26 mouse cellular contexts compared by ENCODE assay signal in genomic region chr7:137000703-137001102, GRCm38 (mm10).
DNase-seq lines count a peak whose midpoint lies in the region; ATAC-seq and TF ChIP-seq lines count a peak whose summit lies in the region.
"Had no signal": no experiment of that assay in that cellular context is flagged by ENCODE, and none has a peak within 500 bp of the region (broad histone marks: within the 10 kb centered on the region; RNA-seq: fewer than 3 reads in every experiment).

No protein-coding gene starts in this region.

- no peak overlapping the region for H3K4me3 ChIP-seq in hindbrain, embryonic 12.5 days
- no peak overlapping the region for H3K4me3 ChIP-seq in hindbrain, embryonic 16.5 days (ENCODE audit: low read length)
- H3K4me3 ChIP-seq in limb, embryonic 14.5 days (replicated peaks; ENCODE audit: low read length): no peak overlapping the region
- no peak overlapping the region for H3K4me3 ChIP-seq in limb, embryonic 10.5 days
- no peak overlapping the region for H3K4me3 ChIP-seq in embryonic facial prominence, embryonic 12.5 days
- H3K4me3 ChIP-seq in embryonic facial prominence, embryonic 15.5 days (replicated peaks): no peak overlapping the region
- H3K4me3 ChIP-seq: forebrain, embryonic 10.5 days; heart, embryonic 13.5 days; hindbrain, embryonic 15.5 days; left cerebral cortex, adult 2 months; midbrain, embryonic 10.5 days had no signal

- H3K9me3 ChIP-seq in hindbrain, embryonic 12.5 days (replicated peaks): no peaks in the 10 kb centered on the region
- no peaks in the 10 kb centered on the region for H3K9me3 ChIP-seq in hindbrain, embryonic 16.5 days (ENCODE audit: control insufficient read depth, low read length)
- no peaks in the 10 kb centered on the region for H3K9me3 ChIP-seq in limb, embryonic 14.5 days (ENCODE audit: control insufficient read depth, low read length)
- H3K9me3 ChIP-seq in limb, embryonic 10.5 days (replicated peaks): no peaks in the 10 kb centered on the region
- no peaks in the 10 kb centered on the region for H3K9me3 ChIP-seq in embryonic facial prominence, embryonic 12.5 days
- no peaks in the 10 kb centered on the region for H3K9me3 ChIP-seq in embryonic facial prominence, embryonic 15.5 days (replicated peaks)
- H3K9me3 ChIP-seq: forebrain, embryonic 10.5 days; heart, embryonic 13.5 days; hindbrain, embryonic 15.5 days; midbrain, embryonic 10.5 days had no signal

- TF ChIP-seq POLR2A in limb, embryonic 14.5 days (IDR thresholded peaks at IDR 0.05; ENCODE audit: borderline replicate concordance, extremely low read depth, insufficient read depth, insufficient read length): no peak

- 0 out of 2 replicates have a peak overlapping the region, but pooled peaks have one; percentile 24 for H3K27ac ChIP-seq in hindbrain, embryonic 12.5 days
- H3K27ac ChIP-seq in hindbrain, embryonic 16.5 days (ENCODE audit: low read depth, low read length): no peak overlapping the region
- no peak overlapping the region for H3K27ac ChIP-seq in limb, embryonic 14.5 days (replicated peaks; ENCODE audit: low read depth, low read length)
- no peak overlapping the region for H3K27ac ChIP-seq in limb, embryonic 10.5 days
- no peak overlapping the region for H3K27ac ChIP-seq in embryonic facial prominence, embryonic 12.5 days
- H3K27ac ChIP-seq in embryonic facial prominence, embryonic 15.5 days (replicated peaks): no peak overlapping the region
- H3K27ac ChIP-seq: forebrain, embryonic 10.5 days; heart, embryonic 13.5 days; hindbrain, embryonic 15.5 days; left cerebral cortex, adult 2 months; midbrain, embryonic 10.5 days; stomach, postnatal 0 days had no signal

- peak; percentile 50 for ATAC-seq in hindbrain, embryonic 12.5 days (ENCODE audit: low FRiP score)
- no peak for ATAC-seq in hindbrain, embryonic 16.5 days
- ATAC-seq in limb, embryonic 14.5 days (ENCODE audit: low FRiP score, low read depth): peak; percentile 53; the same call in 1 of the 2 replicates
- ATAC-seq in embryonic facial prominence, embryonic 12.5 days (ENCODE audit: insufficient number of reproducible peaks, insufficient read depth, low FRiP score, low TSS enrichment): peak; percentile 35; the same call in 1 of the 2 replicates
- peak; percentile 63; the same call in 1 of the 2 replicates for ATAC-seq in embryonic facial prominence, embryonic 15.5 days (ENCODE audit: insufficient number of reproducible peaks, low FRiP score, low TSS enrichment, low read depth)
- no peak for ATAC-seq in megakaryocyte, adult 5-6 weeks (ENCODE audit: poor library complexity, severe bottlenecking)
- ATAC-seq: forebrain, embryonic 16.5 days had no signal

- H3K4me1 ChIP-seq in hindbrain, embryonic 12.5 days: peaks cover 32% of the 10 kb centered on the region
- peaks cover 6% of the 10 kb centered on the region for H3K4me1 ChIP-seq in hindbrain, embryonic 16.5 days (ENCODE audit: control insufficient read depth, insufficient read depth, low read depth, low read length)
- peaks cover 18% of the 10 kb centered on the region for H3K4me1 ChIP-seq in limb, embryonic 14.5 days (ENCODE audit: control insufficient read depth, insufficient read depth, low read length)
- H3K4me1 ChIP-seq in limb, embryonic 10.5 days: peaks cover 23% of the 10 kb centered on the region
- peaks cover 5% of the 10 kb centered on the region; the same call in 1 of the 2 replicates for H3K4me1 ChIP-seq in embryonic facial prominence, embryonic 12.5 days
- H3K4me1 ChIP-seq in embryonic facial prominence, embryonic 15.5 days: 0 out of 2 replicates have a peak, but pooled peaks cover 9% of the 10 kb centered on the region

- H3K4me2 ChIP-seq in hindbrain, embryonic 12.5 days (replicated peaks): no peak overlapping the region
- no peak overlapping the region for H3K4me2 ChIP-seq in hindbrain, embryonic 16.5 days (ENCODE audit: low read length)
- no peak overlapping the region for H3K4me2 ChIP-seq in limb, embryonic 14.5 days (replicated peaks; ENCODE audit: low read depth, low read length, severe bottlenecking)
- H3K4me2 ChIP-seq in embryonic facial prominence, embryonic 12.5 days (replicated peaks): no peak overlapping the region
- H3K4me2 ChIP-seq in embryonic facial prominence, embryonic 15.5 days (replicated peaks): no peak overlapping the region
- H3K4me2 ChIP-seq: heart, embryonic 13.5 days; hindbrain, embryonic 15.5 days had no signal

- 39% methylated on average over 11 of the region's 11 CpGs for WGBS in hindbrain, embryonic 12.5 days
- WGBS in hindbrain, embryonic 16.5 days: 50% methylated on average over 11 of the region's 11 CpGs
- 57% methylated on average over 11 of the region's 11 CpGs for WGBS in limb, embryonic 14.5 days
- WGBS in limb, embryonic 10.5 days: 62% methylated on average over 11 of the region's 11 CpGs
- WGBS in embryonic facial prominence, embryonic 12.5 days: 63% methylated on average over 11 of the region's 11 CpGs
- 61% methylated on average over 11 of the region's 11 CpGs for WGBS in embryonic facial prominence, embryonic 15.5 days

- no peak for DNase-seq in limb, embryonic 14.5 days (ENCODE audit: low spot score)
- no peak for DNase-seq in limb, embryonic 10.5 days (ENCODE audit: low spot score)
- DNase-seq: adrenal gland, adult 2 months; cerebellum, adult 11 months; cerebellum, adult 9-11 months; gastrocnemius, postnatal 14 days; heart, adult 18-20 months; heart, postnatal 14 days; kidney, adult 11 months; layer of hippocampus, adult 9-11 months; liver; lung, postnatal 4 days; thymus, adult 2 months; thymus, postnatal 4 days had no signal

- no peaks in the 10 kb centered on the region for H3K36me3 ChIP-seq in hindbrain, embryonic 12.5 days
- H3K36me3 ChIP-seq in hindbrain, embryonic 16.5 days (ENCODE audit: control insufficient read depth, insufficient read depth, low read length): no peaks in the 10 kb centered on the region
- no peaks in the 10 kb centered on the region for H3K36me3 ChIP-seq in limb, embryonic 14.5 days (ENCODE audit: control insufficient read depth, insufficient read depth, low read length)
- H3K36me3 ChIP-seq in limb, embryonic 10.5 days: no peaks in the 10 kb centered on the region
- no peaks in the 10 kb centered on the region for H3K36me3 ChIP-seq in embryonic facial prominence, embryonic 12.5 days
- H3K36me3 ChIP-seq in embryonic facial prominence, embryonic 15.5 days: no peaks in the 10 kb centered on the region
- H3K36me3 ChIP-seq: forebrain, embryonic 10.5 days; heart, embryonic 13.5 days; hindbrain, embryonic 15.5 days; midbrain, embryonic 10.5 days had no signal

- no peaks in the 10 kb centered on the region for H3K27me3 ChIP-seq in hindbrain, embryonic 12.5 days
- H3K27me3 ChIP-seq in hindbrain, embryonic 16.5 days (replicated peaks; ENCODE audit: control insufficient read depth, insufficient read depth, low read length): no peaks in the 10 kb centered on the region
- H3K27me3 ChIP-seq in limb, embryonic 14.5 days (ENCODE audit: control insufficient read depth, insufficient read depth, low read length): no peaks in the 10 kb centered on the region; the same call in 1 of the 2 replicates
- H3K27me3 ChIP-seq in limb, embryonic 10.5 days (ENCODE audit: low read depth, poor library complexity, severe bottlenecking): peaks cover 66% of the 10 kb centered on the region
- no peaks in the 10 kb centered on the region for H3K27me3 ChIP-seq in embryonic facial prominence, embryonic 12.5 days
- no peaks in the 10 kb centered on the region for H3K27me3 ChIP-seq in embryonic facial prominence, embryonic 15.5 days
- H3K27me3 ChIP-seq: hindbrain, embryonic 15.5 days had no signal

- H3K9ac ChIP-seq in hindbrain, embryonic 12.5 days: no peak overlapping the region
- no peak overlapping the region for H3K9ac ChIP-seq in hindbrain, embryonic 16.5 days (ENCODE audit: low read depth, low read length)
- H3K9ac ChIP-seq in limb, embryonic 14.5 days (ENCODE audit: low read depth, low read length, severe bottlenecking): no peak overlapping the region
- H3K9ac ChIP-seq in embryonic facial prominence, embryonic 12.5 days: no peak overlapping the region
- H3K9ac ChIP-seq in embryonic facial prominence, embryonic 15.5 days: no peak overlapping the region
- H3K9ac ChIP-seq: heart, embryonic 13.5 days; hindbrain, embryonic 15.5 days had no signal

Comparison
In these comparisons a context has a peak if more than half of its experiments do, and no peak if none do; other contexts are left out.
1. ATAC-seq: peak in hindbrain, embryonic 12.5 days (single experiment), limb, embryonic 14.5 days (single experiment), embryonic facial prominence, embryonic 12.5 days (single experiment) and embryonic facial prominence, embryonic 15.5 days (single experiment); none in hindbrain, embryonic 16.5 days (single experiment) and megakaryocyte, adult 5-6 weeks (single experiment).